In genomic region chr6:139589291-139589690, GRCm38 (mm10) we compare ENCODE assay signal across 8 mouse cellular contexts. TPM values are rescaled to one million over a fixed set of nuclear protein-coding genes. Genes with fewer than 3 reads are reported as not detected.
A peak's percentile ranks its signal among the peaks of the same experiment; 100 is the strongest.
DNase-seq lines count a peak whose midpoint lies in the region; ATAC-seq lines count a peak whose summit lies in the region.

No protein-coding gene starts in this region.

- H3K27me3 ChIP-seq in liver, embryonic 13.5 days: no peaks in the 10 kb centered on the region
- H3K27me3 ChIP-seq in neural tube, embryonic 14.5 days (ENCODE audit: control insufficient read depth, insufficient read depth, low read length): no peaks in the 10 kb centered on the region

- peak; percentile 32 for DNase-seq in thymus, postnatal 0 days (ENCODE audit: low spot score)
- no peak for DNase-seq in thymus, postnatal 25 days
- peak; percentile 91 for DNase-seq in embryo, embryonic 10 days (ENCODE audit: low spot score)
- DNase-seq in kidney, adult 9 months: peak; percentile 85
- DNase-seq in liver, embryonic 13.5 days: peak; percentile 6
- DNase-seq in spleen, postnatal 36 days (ENCODE audit: low spot score in 2 of 2): no peak

- 7% methylated on average over 12 of the region's 12 CpGs for WGBS in liver, embryonic 13.5 days (ENCODE audit: insufficient replicate concordance)
- WGBS in neural tube, embryonic 14.5 days: 10% methylated on average over 12 of the region's 12 CpGs

- peak; percentile 63 for ATAC-seq in granulocyte monocyte progenitor cell, adult 5-6 weeks (replicated peaks; ENCODE audit: poor library complexity, severe bottlenecking)
- no peak for ATAC-seq in liver, embryonic 13.5 days (ENCODE audit: low read depth)
- peak; percentile 58; the same call in 1 of the 2 replicates for ATAC-seq in neural tube, embryonic 14.5 days (ENCODE audit: low read depth)

- H3K36me3 ChIP-seq in liver, embryonic 13.5 days: no peaks in the 10 kb centered on the region
- no peaks in the 10 kb centered on the region for H3K36me3 ChIP-seq in neural tube, embryonic 14.5 days (ENCODE audit: control insufficient read depth, insufficient read depth, low read length)

- no peaks in the 10 kb centered on the region for H3K4me1 ChIP-seq in liver, embryonic 13.5 days (replicated peaks)
- H3K4me1 ChIP-seq in neural tube, embryonic 14.5 days (ENCODE audit: control insufficient read depth, insufficient read depth, low read length): no peaks in the 10 kb centered on the region

- no peak overlapping the region for H3K9ac ChIP-seq in liver, embryonic 13.5 days
- H3K9ac ChIP-seq in neural tube, embryonic 14.5 days (replicated peaks; ENCODE audit: low read depth, low read length): no peak overlapping the region

- no peak overlapping the region for H3K4me3 ChIP-seq in liver, embryonic 13.5 days (replicated peaks)
- H3K4me3 ChIP-seq in neural tube, embryonic 14.5 days (ENCODE audit: low read depth, low read length): no peak overlapping the region

- no peak overlapping the region for H3K27ac ChIP-seq in liver, embryonic 13.5 days
- H3K27ac ChIP-seq in neural tube, embryonic 14.5 days (ENCODE audit: low read depth, low read length): no peak overlapping the region

- no peak overlapping the region for H3K4me2 ChIP-seq in liver, embryonic 13.5 days
- no peak overlapping the region for H3K4me2 ChIP-seq in neural tube, embryonic 14.5 days (ENCODE audit: low read depth, low read length)

- no peaks in the 10 kb centered on the region for H3K9me3 ChIP-seq in liver, embryonic 13.5 days (replicated peaks)
- no peaks in the 10 kb centered on the region for H3K9me3 ChIP-seq in neural tube, embryonic 14.5 days (ENCODE audit: control insufficient read depth, low read length)

RNA-seq across cellular contexts. Expression of gene Pik3c2g, which starts 2.3 kb away (rescaled TPM):
- 0.09 TPM in 2 replicates for polyA plus RNA-seq in thymus, postnatal 0 days (2015; fragmentation: Nextera tagmentation; extraction: Ambion mirVana)
- total RNA-seq in granulocyte monocyte progenitor cell, adult 5-6 weeks (2014; fragmentation: Nextera tagmentation): not detected in 2 replicates
- total RNA-seq in granulocyte monocyte progenitor cell, adult 5-6 weeks (2017): not detected in 2 replicates
- 1.0 and 1.8 TPM in 2 replicates for polyA plus RNA-seq in liver, embryonic 13.5 days (2015; fragmentation: Nextera tagmentation; extraction: Ambion mirVana)
- polyA plus RNA-seq in neural tube, embryonic 14.5 days (2014; fragmentation: Nextera tagmentation; extraction: Ambion mirVana): 0.29 TPM in 1 of 2 replicates, not detected in the other

Comparison
In these comparisons a context has a peak if more than half of its experiments do, and no peak if none do; other contexts are left out.
1. DNase-seq: peak in thymus, postnatal 0 days (single experiment), embryo, embryonic 10 days (single experiment), kidney, adult 9 months (single experiment) and liver, embryonic 13.5 days (single experiment); none in thymus, postnatal 25 days (single experiment) and spleen, postnatal 36 days (0 of 2).